Mouse (Mus musculus): ENCODE results near the gene Olfr50. TPM values are rescaled to one million over a fixed set of nuclear protein-coding genes. Genes with fewer than 3 reads are reported as not detected.

The Olfr50 gene
- polyA plus RNA-seq (2015; fragmentation: Nextera tagmentation; extraction: Ambion mirVana): not detected in 2 replicates

- no peak within 1 kb of the TSS for H3K4me2 ChIP-seq (replicated peaks)
- H3K4me3 ChIP-seq: no peak within 1 kb of the TSS
- no peak for ATAC-seq (replicated peaks)
- no peaks in the 10 kb centered on the region for H3K27me3 ChIP-seq
- 84% methylated on average over 2 of the region's 2 CpGs for WGBS
- H3K36me3 ChIP-seq: no peaks in the 10 kb centered on the region
- H3K9me3 ChIP-seq: peaks cover 20% of the 10 kb centered on the region
- H3K9ac ChIP-seq (replicated peaks): no peak within 1 kb of the TSS
- H3K27ac ChIP-seq (replicated peaks): no peak within 1 kb of the TSS
- H3K4me1 ChIP-seq: no peaks in the 10 kb centered on the region
These were observed at the start of gene Olfr50 for GRCm38 (mm10) chr2:36790238-36790637. Olfr50 (plus strand) TSS chr2:36790538.

GRCm38 (mm10) chr2:36783976-36784375 lies 6.4 kb upstream of the Olfr50 start, which contains the start of gene Olfr348:
Olfr348 (plus strand) TSS chr2:36784276.
- Histone ChIP-seq H3K4me3 (no peak within 1 kb of the TSS), H3K36me3 (no peaks in the 10 kb centered on the region), H3K27me3 (no peaks in the 10 kb centered on the region), H3K27ac (replicated peaks) (no peak within 1 kb of the TSS), H3K9me3 (peaks cover 9% of the 10 kb centered on the region; the same call in 1 of the 2 replicates), H3K4me2 (replicated peaks) (no peak within 1 kb of the TSS), H3K9ac (replicated peaks) (no peak within 1 kb of the TSS), H3K4me1 (no peaks in the 10 kb centered on the region)
- 75% methylated on average over 2 of the region's 2 CpGs for WGBS
- no peak for ATAC-seq (replicated peaks)

- Histone ChIP-seq H3K4me1 (no peaks in the 10 kb centered on the region), H3K9me3 (peaks cover 17% of the 10 kb centered on the region), H3K36me3 (no peaks in the 10 kb centered on the region), H3K9ac (replicated peaks) (no peak within 1 kb of the TSS), H3K4me2 (replicated peaks) (no peak within 1 kb of the TSS), H3K27me3 (no peaks in the 10 kb centered on the region), H3K27ac (replicated peaks) (no peak within 1 kb of the TSS), H3K4me3 (no peak within 1 kb of the TSS)
- no peak for ATAC-seq (replicated peaks)
- 73% methylated on average over 1 of the region's 1 CpGs for WGBS
These were observed 26.6 kb downstream of the Olfr50 start, which contains the start of gene Olfr3 for GRCm38 (mm10) chr2:36816932-36817331. Olfr3 (minus strand) TSS chr2:36817032.

GRCm38 (mm10) chr2:36846010-36846409 lies 55.7 kb downstream of the Olfr50 start, which contains the start of gene Olfr350:
Olfr350 (plus strand) TSS chr2:36846310.
- no peaks in the 10 kb centered on the region for H3K4me1 ChIP-seq
- no peaks in the 10 kb centered on the region for H3K27me3 ChIP-seq
- no peak within 1 kb of the TSS for H3K9ac ChIP-seq (replicated peaks)
- H3K9me3 ChIP-seq: peaks cover 29% of the 10 kb centered on the region
- 88% methylated on average over 1 of the region's 1 CpGs for WGBS
- no peak within 1 kb of the TSS for H3K27ac ChIP-seq (replicated peaks)
- no peak within 1 kb of the TSS for H3K4me2 ChIP-seq (replicated peaks)
- no peak within 1 kb of the TSS for H3K4me3 ChIP-seq
- no peaks in the 10 kb centered on the region for H3K36me3 ChIP-seq
- ATAC-seq (replicated peaks): no peak

Other genes starting within 250 kb of the Olfr50 start
- gene Olfr344, start 223.9 kb upstream of the Olfr50 start, polyA plus RNA-seq (2015; fragmentation: Nextera tagmentation; extraction: Ambion mirVana): not detected in 2 replicates
- not detected in 2 replicates for gene Olfr345, start 150.5 kb upstream of the Olfr50 start, polyA plus RNA-seq (2015; fragmentation: Nextera tagmentation; extraction: Ambion mirVana)
- not detected in 2 replicates for gene Olfr346, start 104.8 kb upstream of the Olfr50 start, polyA plus RNA-seq (2015; fragmentation: Nextera tagmentation; extraction: Ambion mirVana)
- gene Olfr347, start 58.6 kb upstream of the Olfr50 start, polyA plus RNA-seq (2015; fragmentation: Nextera tagmentation; extraction: Ambion mirVana): not detected in 2 replicates
- gene Olfr348, start 6.3 kb upstream of the Olfr50 start, polyA plus RNA-seq (2015; fragmentation: Nextera tagmentation; extraction: Ambion mirVana): not detected in 2 replicates
- gene Olfr3, start 26.5 kb downstream of the Olfr50 start, polyA plus RNA-seq (2015; fragmentation: Nextera tagmentation; extraction: Ambion mirVana): not detected in 2 replicates
- gene Olfr350, start 55.8 kb downstream of the Olfr50 start, polyA plus RNA-seq (2015; fragmentation: Nextera tagmentation; extraction: Ambion mirVana): not detected in 2 replicates
- gene Olfr351, start 72.1 kb downstream of the Olfr50 start, polyA plus RNA-seq (2015; fragmentation: Nextera tagmentation; extraction: Ambion mirVana): not detected in 2 replicates
- gene Olfr352, start 77.9 kb downstream of the Olfr50 start, polyA plus RNA-seq (2015; fragmentation: Nextera tagmentation; extraction: Ambion mirVana): not detected in 2 replicates
- gene Olfr353, start 102.4 kb downstream of the Olfr50 start, polyA plus RNA-seq (2015; fragmentation: Nextera tagmentation; extraction: Ambion mirVana): not detected in 2 replicates
- gene Olfr354, start 115.1 kb downstream of the Olfr50 start, polyA plus RNA-seq (2015; fragmentation: Nextera tagmentation; extraction: Ambion mirVana): not detected in 2 replicates
- not detected in 2 replicates for gene Olfr355, start 138.4 kb downstream of the Olfr50 start, polyA plus RNA-seq (2015; fragmentation: Nextera tagmentation; extraction: Ambion mirVana)
- gene Olfr356, start 146.6 kb downstream of the Olfr50 start, polyA plus RNA-seq (2015; fragmentation: Nextera tagmentation; extraction: Ambion mirVana): not detected in 2 replicates
- gene Olfr357, start 203.3 kb downstream of the Olfr50 start, polyA plus RNA-seq (2015; fragmentation: Nextera tagmentation; extraction: Ambion mirVana): not detected in 2 replicates
- not detected in 2 replicates for gene Olfr358, start 218.8 kb downstream of the Olfr50 start, polyA plus RNA-seq (2015; fragmentation: Nextera tagmentation; extraction: Ambion mirVana)